Mouse (Mus musculus) MN1 (cell line): Measurements from ENCODE around the gene Cog5.

ENCODE experiments used
- DNase-seq: peaks from one replicate; pipeline ENCODE4 v3.0.0-alpha.2; 2016; ENCODE audit warnings: low spot score

Cog5 gene

GRCm38 (mm10) chr12:31823671-31824070 lies 169.0 kb downstream of the Cog5 start:
- DNase-seq: no peak

- no peak for DNase-seq
These were observed 170.2 kb downstream of the Cog5 start for GRCm38 (mm10) chr12:31824831-31825230.

GRCm38 (mm10) chr12:31825821-31826220 lies 171.2 kb downstream of the Cog5 start:
- DNase-seq: no peak

- DNase-seq: no peak
These were observed 171.8 kb downstream of the Cog5 start for GRCm38 (mm10) chr12:31826476-31826875.

- DNase-seq: no peak
These were observed 180.8 kb downstream of the Cog5 start for GRCm38 (mm10) chr12:31835480-31835879.

- no peak for DNase-seq
These were observed 181.5 kb downstream of the Cog5 start for GRCm38 (mm10) chr12:31836211-31836610.

- DNase-seq: no peak
These were observed 183.9 kb downstream of the Cog5 start for GRCm38 (mm10) chr12:31838521-31838920.

GRCm38 (mm10) chr12:31839249-31839648 lies 184.6 kb downstream of the Cog5 start:
- peak; percentile 18 for DNase-seq

- DNase-seq: no peak
These were observed 191.4 kb downstream of the Cog5 start for GRCm38 (mm10) chr12:31846077-31846476.

GRCm38 (mm10) chr12:31848630-31849415 lies 194.2 kb downstream of the Cog5 start:
- peak; percentile 59 for DNase-seq

GRCm38 (mm10) chr12:31849601-31850000 lies 194.9 kb downstream of the Cog5 start:
- no peak for DNase-seq

GRCm38 (mm10) chr12:31854039-31854438 lies 199.4 kb downstream of the Cog5 start:
- DNase-seq: no peak

GRCm38 (mm10) chr12:31854817-31855216 lies 200.1 kb downstream of the Cog5 start:
- no peak for DNase-seq

- DNase-seq: no peak
These were observed 203.1 kb downstream of the Cog5 start for GRCm38 (mm10) chr12:31857784-31858183.

- no peak for DNase-seq
These were observed 208.2 kb downstream of the Cog5 start for GRCm38 (mm10) chr12:31862668-31863538.

- DNase-seq: no peak
These were observed 222.1 kb downstream of the Cog5 start for GRCm38 (mm10) chr12:31876775-31877174.

- peak; percentile 47 for DNase-seq
These were observed 228.1 kb downstream of the Cog5 start for GRCm38 (mm10) chr12:31882736-31883135.

- DNase-seq: no peak
These were observed 229.7 kb downstream of the Cog5 start for GRCm38 (mm10) chr12:31884365-31884764.

GRCm38 (mm10) chr12:31885084-31885483 lies 230.4 kb downstream of the Cog5 start:
- peak; percentile 69 for DNase-seq

GRCm38 (mm10) chr12:31885844-31886606 lies 231.4 kb downstream of the Cog5 start:
- no peak for DNase-seq

- no peak for DNase-seq
These were observed 236.0 kb downstream of the Cog5 start for GRCm38 (mm10) chr12:31890685-31891084.

- DNase-seq: no peak
These were observed 237.4 kb downstream of the Cog5 start for GRCm38 (mm10) chr12:31892079-31892478.
